Mouse (Mus musculus): ENCODE data around the gene Nsf.

- TF ChIP-seq GATA1 (IDR thresholded peaks at IDR 0.05; ENCODE audit: borderline replicate concordance, low read length) = no peak
- TF ChIP-seq FLI1 (IDR thresholded peaks at IDR 0.05; ENCODE audit: low read length) = no peak
Observed at GRCm38 (mm10) chr11:103789951-103790350, 163.9 kb downstream of the Nsf start.

All from megakaryocyte, embryonic 14.5 days (primary cell).